12 mouse cellular contexts compared by ENCODE assay signal in the genomic region with DNA sequence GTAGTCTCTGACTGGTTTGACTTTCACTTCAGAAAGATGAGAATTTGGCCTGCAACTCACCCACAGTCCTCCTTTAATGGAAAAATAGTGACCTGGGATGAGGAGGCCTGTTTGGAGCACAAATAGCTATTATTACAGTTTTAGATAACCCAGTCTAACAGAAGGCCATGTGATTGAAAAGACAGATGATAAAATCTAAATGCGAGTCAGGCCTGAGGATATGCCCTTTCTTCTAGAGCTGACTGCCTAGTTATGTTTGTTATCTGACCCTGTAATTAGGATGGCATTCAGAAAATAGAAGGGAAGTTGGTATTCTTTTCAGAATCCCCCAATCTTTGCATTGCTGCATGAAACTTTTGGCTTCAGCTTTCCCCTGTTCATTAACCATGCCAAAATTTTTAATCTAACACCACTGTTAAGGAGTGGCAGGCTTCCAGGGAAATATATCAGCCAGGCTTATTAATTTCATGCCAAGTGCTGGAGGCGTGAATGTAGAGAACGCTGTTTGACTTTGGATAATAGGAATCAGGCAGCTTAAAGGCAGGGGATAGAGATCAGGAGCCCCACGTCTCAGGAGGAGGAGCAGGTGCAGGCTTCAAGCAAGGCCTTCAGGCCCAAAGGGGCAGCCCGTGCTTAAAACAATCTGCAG.
DNase-seq lines count a peak whose midpoint lies in the region; ATAC-seq and TF ChIP-seq lines count a peak whose summit lies in the region.
"Had no signal": no experiment of that assay in that cellular context is flagged by ENCODE, and none has a peak within 500 bp of the region (broad histone marks: within the 10 kb centered on the region; RNA-seq: fewer than 3 reads in every experiment).

No protein-coding gene starts in this region.

- no peaks in the 10 kb centered on the region for H3K27me3 ChIP-seq in heart, embryonic 11.5 days (ENCODE audit: control insufficient read depth, insufficient read depth, low read length)
- no peaks in the 10 kb centered on the region; the same call in 1 of the 2 replicates for H3K27me3 ChIP-seq in forebrain, embryonic 16.5 days (replicated peaks; ENCODE audit: control insufficient read depth, insufficient read depth, low read length)
- no peaks in the 10 kb centered on the region for H3K27me3 ChIP-seq in intestine, postnatal 0 days (replicated peaks; ENCODE audit: control insufficient read depth, insufficient read depth, low read length)
- H3K27me3 ChIP-seq: intestine, embryonic 15.5 days; liver, embryonic 15.5 days had no signal

- H3K9me3 ChIP-seq in heart, embryonic 11.5 days (replicated peaks; ENCODE audit: control insufficient read depth, low read length) = no peaks in the 10 kb centered on the region
- H3K9me3 ChIP-seq in forebrain, embryonic 16.5 days (ENCODE audit: control insufficient read depth, low read length) = no peaks in the 10 kb centered on the region
- H3K9me3 ChIP-seq in intestine, postnatal 0 days (ENCODE audit: control insufficient read depth) = no peaks in the 10 kb centered on the region
- H3K9me3 ChIP-seq: intestine, embryonic 15.5 days; liver, embryonic 15.5 days had no signal

- no peak for ATAC-seq in heart, embryonic 11.5 days (replicated peaks; ENCODE audit: insufficient number of reproducible peaks, low FRiP score, low TSS enrichment)
- ATAC-seq in forebrain, embryonic 16.5 days = peak; percentile 85
- no peak for ATAC-seq in intestine, postnatal 0 days
- ATAC-seq: intestine, embryonic 15.5 days; Patski had no signal

- no peak overlapping the region for H3K4me2 ChIP-seq in heart, embryonic 11.5 days
- H3K4me2 ChIP-seq in forebrain, embryonic 16.5 days (ENCODE audit: low read length) = 0 out of 2 replicates have a peak overlapping the region, but pooled peaks have one; percentile 20
- H3K4me2 ChIP-seq in intestine, postnatal 0 days (replicated peaks; ENCODE audit: low read depth) = no peak overlapping the region
- H3K4me2 ChIP-seq: intestine, embryonic 15.5 days; liver, embryonic 15.5 days had no signal

- peak; percentile 14 for DNase-seq in heart, postnatal 4 days
- peak; percentile 93 for DNase-seq in brain, embryonic 14.5 days (ENCODE audit: low read depth)
- DNase-seq in layer of hippocampus, postnatal 14 days (ENCODE audit: low spot score in 2 of 2) = peak; percentile 12 to 72
- DNase-seq in gastrocnemius, postnatal 25 days = no peak
- DNase-seq in kidney, postnatal 36 days = no peak
- DNase-seq: cerebellum, postnatal 36 days had no signal

- WGBS in heart, embryonic 11.5 days (ENCODE audit: insufficient replicate concordance) = 59% methylated on average over 5 of the region's 5 CpGs
- WGBS in forebrain, embryonic 16.5 days = 5% methylated on average over 5 of the region's 5 CpGs
- 60% methylated on average over 5 of the region's 5 CpGs for WGBS in intestine, postnatal 0 days

- H3K4me1 ChIP-seq in heart, embryonic 11.5 days (ENCODE audit: control insufficient read depth, insufficient read depth, low read length) = no peaks in the 10 kb centered on the region
- peaks cover 14% of the 10 kb centered on the region for H3K4me1 ChIP-seq in forebrain, embryonic 16.5 days (replicated peaks; ENCODE audit: control insufficient read depth, insufficient read depth, low read length)
- no peaks in the 10 kb centered on the region for H3K4me1 ChIP-seq in intestine, postnatal 0 days (replicated peaks; ENCODE audit: control insufficient read depth, insufficient read depth, low read length)
- H3K4me1 ChIP-seq: intestine, embryonic 15.5 days; liver, embryonic 15.5 days had no signal

- TF ChIP-seq POLR2A in brain, embryonic 14.5 days (IDR thresholded peaks at IDR 0.05; ENCODE audit: borderline replicate concordance, extremely low read depth, insufficient read depth, insufficient read length, poor library complexity, severe bottlenecking) = no peak

- no peak for TF ChIP-seq CTCF in brain, embryonic 14.5 days (IDR thresholded peaks at IDR 0.05; ENCODE audit: borderline replicate concordance, extremely low read depth, insufficient read depth, insufficient read length)
- TF ChIP-seq CTCF in intestine, postnatal 0 days (IDR thresholded peaks at IDR 0.05; ENCODE audit: low read depth) = no peak

- no peak overlapping the region for H3K9ac ChIP-seq in heart, embryonic 11.5 days (ENCODE audit: low read depth, low read length)
- H3K9ac ChIP-seq in forebrain, embryonic 16.5 days (replicated peaks; ENCODE audit: low read depth, low read length) = no peak overlapping the region
- H3K9ac ChIP-seq in intestine, postnatal 0 days (ENCODE audit: low read depth, low read length) = no peak overlapping the region
- H3K9ac ChIP-seq: intestine, embryonic 15.5 days; liver, embryonic 15.5 days had no signal

- H3K4me3 ChIP-seq in heart, embryonic 11.5 days (ENCODE audit: low read depth, low read length) = no peak overlapping the region
- H3K4me3 ChIP-seq in forebrain, embryonic 16.5 days (replicated peaks; ENCODE audit: low read length) = no peak overlapping the region
- H3K4me3 ChIP-seq in intestine, postnatal 0 days (ENCODE audit: low read depth, low read length) = no peak overlapping the region
- H3K4me3 ChIP-seq: intestine, embryonic 15.5 days; liver, embryonic 15.5 days had no signal

- H3K27ac ChIP-seq in heart, embryonic 11.5 days (ENCODE audit: low read depth, low read length) = no peak overlapping the region
- peak overlapping the region; percentile 15; the same call in 1 of the 2 replicates for H3K27ac ChIP-seq in forebrain, embryonic 16.5 days (ENCODE audit: low read length)
- no peak overlapping the region for H3K27ac ChIP-seq in intestine, postnatal 0 days (ENCODE audit: low read depth, low read length)
- H3K27ac ChIP-seq: intestine, embryonic 15.5 days; liver, embryonic 15.5 days had no signal

- no peaks in the 10 kb centered on the region for H3K36me3 ChIP-seq in heart, embryonic 11.5 days (ENCODE audit: control insufficient read depth, insufficient read depth, low read length)
- no peaks in the 10 kb centered on the region for H3K36me3 ChIP-seq in forebrain, embryonic 16.5 days (ENCODE audit: control insufficient read depth, insufficient read depth)
- no peaks in the 10 kb centered on the region for H3K36me3 ChIP-seq in intestine, postnatal 0 days (ENCODE audit: control insufficient read depth, insufficient read depth)
- H3K36me3 ChIP-seq: intestine, embryonic 15.5 days; liver, embryonic 15.5 days had no signal

Comparison
In these comparisons a context has a peak if more than half of its experiments do, and no peak if none do; other contexts are left out.
1. DNase-seq: peak in heart, postnatal 4 days (single experiment), brain, embryonic 14.5 days (single experiment) and layer of hippocampus, postnatal 14 days (2 of 2); none in gastrocnemius, postnatal 25 days (single experiment) and kidney, postnatal 36 days (0 of 2).